Mouse (Mus musculus): ENCODE results near the gene Sap25. TPM values are rescaled to one million over a fixed set of nuclear protein-coding genes. Genes with fewer than 3 reads are reported as not detected.

Gene Sap25
- polyA plus RNA-seq, 1 experiment: 4.6 TPM

GRCm38 (mm10) chr5:137644484-137644883 lies 3.4 kb downstream of the Sap25 start:
- Histone ChIP-seq H3K27me3 (ENCODE audit: control insufficient read depth, insufficient read depth, insufficient read length) (no peaks in the 10 kb centered on the region), H3K4me3 (no peak overlapping the region), H3K79me2 (ENCODE audit: control insufficient read depth, insufficient read depth) (no peaks in the 10 kb centered on the region), H3K4me2 (ENCODE audit: low read depth) (no peak overlapping the region), H3ac (ENCODE audit: control insufficient read depth, insufficient read length) (no peak overlapping the region), H3K36me3 (ENCODE audit: control insufficient read depth, insufficient read depth) (peaks cover 3% of the 10 kb centered on the region)
- TF ChIP-seq TCF12 (IDR thresholded peaks at IDR 0.05; ENCODE audit: insufficient read depth, poor library complexity, severe bottlenecking): no peak
- TF ChIP-seq POLR2A (IDR thresholded peaks at IDR 0.05; ENCODE audit: insufficient read length, low read depth): no peak
- TF ChIP-seq E2F4 (IDR thresholded peaks at IDR 0.05; ENCODE audit: insufficient read depth): no peak

DNA sequence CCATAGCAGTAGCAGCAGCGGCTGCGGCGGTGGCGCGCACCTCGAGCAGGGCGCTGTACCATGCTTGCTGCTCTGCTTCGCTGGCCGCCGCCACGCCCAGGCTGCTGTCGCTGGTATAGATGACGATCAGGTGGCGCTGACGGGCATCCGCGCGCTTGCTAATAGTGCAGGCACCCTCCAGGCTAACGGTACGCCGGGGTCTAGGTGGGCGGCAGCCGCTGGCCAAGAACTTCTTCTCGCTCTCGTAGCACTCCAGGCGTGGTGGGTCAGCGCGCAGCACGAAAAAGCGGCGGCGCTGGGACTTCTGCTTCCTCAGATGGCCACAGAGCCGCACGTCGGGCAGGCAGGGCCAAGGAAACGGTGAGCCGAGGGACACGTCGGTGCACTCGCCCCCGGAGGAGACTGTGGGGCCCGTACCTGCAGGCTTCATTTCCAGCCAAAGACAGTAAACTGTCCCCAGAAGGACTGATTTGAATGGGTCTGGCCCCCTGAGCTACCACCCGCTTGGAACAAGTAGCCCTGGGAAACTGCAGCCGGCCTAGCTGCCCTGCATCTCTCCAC lies 4.0 kb downstream of the Sap25 start:
- TF ChIP-seq POLR2AphosphoS2 (IDR thresholded peaks at IDR 0.05; ENCODE audit: insufficient read length, low read depth) (no peak), USF1 (IDR thresholded peaks at IDR 0.05; ENCODE audit: low read depth) (no peak), CEBPB (IDR thresholded peaks at IDR 0.05; ENCODE audit: insufficient read depth, poor library complexity, severe bottlenecking) (no peak), MYOG (IDR thresholded peaks at IDR 0.05; ENCODE audit: control insufficient read depth in 1 of 3, insufficient read depth in 1 of 3, insufficient read length in 2 of 3, low read depth in 2 of 3) (no peak), TCF12 (IDR thresholded peaks at IDR 0.05; ENCODE audit: insufficient read depth, poor library complexity, severe bottlenecking) (no peak), SRF (IDR thresholded peaks at IDR 0.05; ENCODE audit: control insufficient read depth, insufficient read length, low read depth) (no peak), MYOD1 (IDR thresholded peaks at IDR 0.05; ENCODE audit: control insufficient read depth in 1 of 3, insufficient read length in 2 of 3, low read depth in 2 of 3) (no peak), REST (IDR thresholded peaks at IDR 0.05; ENCODE audit: insufficient read depth, insufficient read length) (no peak), MAX (IDR thresholded peaks at IDR 0.05; ENCODE audit: low read depth) (no peak)
- no peak overlapping the region for H3K4me3 ChIP-seq
- H3K36me3 ChIP-seq (ENCODE audit: control insufficient read depth, insufficient read depth): peaks cover 2% of the 10 kb centered on the region
- no peak overlapping the region for H3ac ChIP-seq (ENCODE audit: control insufficient read depth, insufficient read length)
- no peaks in the 10 kb centered on the region for H3K79me2 ChIP-seq (ENCODE audit: control insufficient read depth, insufficient read depth)
- no peaks in the 10 kb centered on the region for H3K27me3 ChIP-seq (ENCODE audit: control insufficient read depth, insufficient read depth, insufficient read length)
- no peak overlapping the region for H3K4me2 ChIP-seq (ENCODE audit: low read depth)

DNA sequence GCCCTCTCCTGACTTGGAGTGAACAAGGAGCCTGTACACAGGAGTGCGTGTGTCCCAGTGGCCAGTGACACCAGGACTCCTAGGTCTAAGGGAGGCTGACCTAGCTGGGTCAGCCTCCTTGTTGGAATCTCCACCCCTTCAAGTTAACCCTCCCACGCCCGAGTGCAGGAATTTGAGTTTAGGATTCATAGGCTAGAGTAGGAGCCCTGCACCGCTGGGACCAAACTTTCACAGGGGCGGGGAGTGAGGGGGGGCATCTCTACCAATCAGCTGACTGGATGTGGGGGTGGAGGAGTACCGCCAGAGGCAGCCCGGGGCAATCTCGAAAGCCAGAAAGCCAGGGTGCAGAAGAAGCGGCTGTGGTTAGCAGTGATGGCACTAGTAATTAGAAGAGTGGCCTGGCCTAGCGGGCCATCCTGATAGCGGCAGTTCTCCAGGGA lies 4.5 kb downstream of the Sap25 start, which contains the start of gene Irs3:
Irs3 (minus strand) TSS at position 63 of the 440 bp plus-strand sequence.
- TF ChIP-seq USF1 (IDR thresholded peaks at IDR 0.05; ENCODE audit: low read depth) (no peak), E2F4 (IDR thresholded peaks at IDR 0.05; ENCODE audit: insufficient read depth) (no peak), CEBPB (IDR thresholded peaks at IDR 0.05; ENCODE audit: insufficient read depth, poor library complexity, severe bottlenecking) (no peak)
- Histone ChIP-seq H3K4me2 (ENCODE audit: low read depth) (no peak within 1 kb of the TSS), H3K27me3 (ENCODE audit: control insufficient read depth, insufficient read depth, insufficient read length) (no peaks in the 10 kb centered on the region), H3K36me3 (ENCODE audit: control insufficient read depth, insufficient read depth) (no peaks in the 10 kb centered on the region), H3K4me3 (no peak within 1 kb of the TSS), H3ac (ENCODE audit: control insufficient read depth, insufficient read length) (no peak within 1 kb of the TSS), H3K79me2 (ENCODE audit: control insufficient read depth, insufficient read depth) (no peaks in the 10 kb centered on the region)

- H3K79me2 ChIP-seq (ENCODE audit: control insufficient read depth, insufficient read depth): no peaks in the 10 kb centered on the region
- no peak overlapping the region for H3ac ChIP-seq (ENCODE audit: control insufficient read depth, insufficient read length)
- H3K36me3 ChIP-seq (ENCODE audit: control insufficient read depth, insufficient read depth): no peaks in the 10 kb centered on the region
- no peaks in the 10 kb centered on the region for H3K27me3 ChIP-seq (ENCODE audit: control insufficient read depth, insufficient read depth, insufficient read length)
- H3K4me3 ChIP-seq: no peak overlapping the region
- H3K4me2 ChIP-seq (ENCODE audit: low read depth): no peak overlapping the region
- TF ChIP-seq TCF12 (IDR thresholded peaks at IDR 0.05; ENCODE audit: insufficient read depth, poor library complexity, severe bottlenecking) (no peak), MYOD1 (IDR thresholded peaks at IDR 0.05; ENCODE audit: control insufficient read depth in 1 of 3, insufficient read length in 2 of 3, low read depth in 2 of 3) (no peak), POLR2A (IDR thresholded peaks at IDR 0.05; ENCODE audit: insufficient read length, low read depth) (no peak), SRF (IDR thresholded peaks at IDR 0.05; ENCODE audit: control insufficient read depth, insufficient read length, low read depth) (no peak), TCF3 (IDR thresholded peaks at IDR 0.05; ENCODE audit: insufficient read length, low read depth) (no peak), POLR2AphosphoS2 (IDR thresholded peaks at IDR 0.05; ENCODE audit: insufficient read length, low read depth) (no peak), MYOG (IDR thresholded peaks at IDR 0.05; ENCODE audit: control insufficient read depth in 1 of 3, insufficient read depth in 1 of 3, insufficient read length in 2 of 3, low read depth in 2 of 3) (no peak), REST (IDR thresholded peaks at IDR 0.05; ENCODE audit: insufficient read depth, insufficient read length) (no peak), CEBPB (IDR thresholded peaks at IDR 0.05; ENCODE audit: insufficient read depth, poor library complexity, severe bottlenecking) (no peak), E2F4 (IDR thresholded peaks at IDR 0.05; ENCODE audit: insufficient read depth) (no peak), USF1 (IDR thresholded peaks at IDR 0.05; ENCODE audit: low read depth) (no peak), MAX (IDR thresholded peaks at IDR 0.05; ENCODE audit: low read depth) (no peak)
Observed at GRCm38 (mm10) chr5:137647827-137648601, 6.9 kb downstream of the Sap25 start.

DNA sequence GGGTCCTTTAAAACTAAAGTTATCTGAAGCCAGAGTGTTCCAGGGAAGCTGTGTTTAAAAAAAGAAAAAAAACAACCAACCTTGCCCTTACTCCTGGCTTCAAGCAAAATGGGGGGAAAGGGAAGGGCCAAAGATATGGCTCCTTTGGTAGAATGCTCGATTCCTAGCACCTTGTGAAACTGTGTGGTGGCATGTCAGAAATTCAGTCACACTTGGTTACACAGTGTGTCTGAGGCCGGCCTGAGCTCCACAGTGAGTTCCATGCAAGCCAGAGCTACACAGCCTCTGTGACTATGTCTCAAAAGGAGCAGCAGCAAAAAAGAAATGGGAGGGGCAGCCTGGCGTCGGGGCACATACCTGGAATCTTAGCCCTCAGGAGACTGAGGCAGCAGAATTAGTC lies 8.1 kb downstream of the Sap25 start:
- TF ChIP-seq MYOD1 (IDR thresholded peaks at IDR 0.05; ENCODE audit: control insufficient read depth in 1 of 3, insufficient read length in 2 of 3, low read depth in 2 of 3) (no peak), REST (IDR thresholded peaks at IDR 0.05; ENCODE audit: insufficient read depth, insufficient read length) (no peak), MYOG (IDR thresholded peaks at IDR 0.05; ENCODE audit: control insufficient read depth in 1 of 3, insufficient read depth in 1 of 3, insufficient read length in 2 of 3, low read depth in 2 of 3) (no peak), TCF12 (IDR thresholded peaks at IDR 0.05; ENCODE audit: insufficient read depth, poor library complexity, severe bottlenecking) (no peak), POLR2A (IDR thresholded peaks at IDR 0.05; ENCODE audit: insufficient read length, low read depth) (no peak), POLR2AphosphoS2 (IDR thresholded peaks at IDR 0.05; ENCODE audit: insufficient read length, low read depth) (no peak), USF1 (IDR thresholded peaks at IDR 0.05; ENCODE audit: low read depth) (no peak)
- Histone ChIP-seq H3K79me2 (ENCODE audit: control insufficient read depth, insufficient read depth) (no peaks in the 10 kb centered on the region), H3K36me3 (ENCODE audit: control insufficient read depth, insufficient read depth) (no peaks in the 10 kb centered on the region), H3K27me3 (ENCODE audit: control insufficient read depth, insufficient read depth, insufficient read length) (no peaks in the 10 kb centered on the region), H3ac (ENCODE audit: control insufficient read depth, insufficient read length) (no peak overlapping the region), H3K4me3 (no peak overlapping the region), H3K4me2 (ENCODE audit: low read depth) (no peak overlapping the region)

All from myocyte (in vitro differentiated cells).